Mouse (Mus musculus): ENCODE results near the gene Dbx1. TPM values are rescaled to one million over a fixed set of nuclear protein-coding genes. Genes with fewer than 3 reads are reported as not detected.

Dbx1 gene
- 0.28 and 0.44 TPM in 2 replicates for polyA plus RNA-seq (2015; fragmentation: Nextera tagmentation; extraction: Ambion mirVana)

- H3K4me2 ChIP-seq, result no peak within 1 kb of the TSS
- H3K9ac ChIP-seq, result no peak within 1 kb of the TSS
- H3K4me3 ChIP-seq, result 0 out of 2 replicates have a peak within 1 kb of the TSS, but pooled peaks have one; percentile 3
- WGBS, result under 1% methylated on average over 33 of the region's 33 CpGs
- H3K4me1 ChIP-seq, result peaks cover 31% of the 10 kb centered on the region
- H3K27ac ChIP-seq, result no peak within 1 kb of the TSS
- no peaks in the 10 kb centered on the region for H3K9me3 ChIP-seq
- peaks cover 100% of the 10 kb centered on the region for H3K27me3 ChIP-seq
- ATAC-seq (ENCODE audit: insufficient number of reproducible peaks, insufficient read depth, low FRiP score, low TSS enrichment, low read depth), result no peak
- no peaks in the 10 kb centered on the region for H3K36me3 ChIP-seq
Measured at GRCm38 (mm10) chr7:49636491-49637115, at the start of gene Dbx1. Gene Dbx1, minus strand, starts transcription at chr7:49636849.

DNA sequence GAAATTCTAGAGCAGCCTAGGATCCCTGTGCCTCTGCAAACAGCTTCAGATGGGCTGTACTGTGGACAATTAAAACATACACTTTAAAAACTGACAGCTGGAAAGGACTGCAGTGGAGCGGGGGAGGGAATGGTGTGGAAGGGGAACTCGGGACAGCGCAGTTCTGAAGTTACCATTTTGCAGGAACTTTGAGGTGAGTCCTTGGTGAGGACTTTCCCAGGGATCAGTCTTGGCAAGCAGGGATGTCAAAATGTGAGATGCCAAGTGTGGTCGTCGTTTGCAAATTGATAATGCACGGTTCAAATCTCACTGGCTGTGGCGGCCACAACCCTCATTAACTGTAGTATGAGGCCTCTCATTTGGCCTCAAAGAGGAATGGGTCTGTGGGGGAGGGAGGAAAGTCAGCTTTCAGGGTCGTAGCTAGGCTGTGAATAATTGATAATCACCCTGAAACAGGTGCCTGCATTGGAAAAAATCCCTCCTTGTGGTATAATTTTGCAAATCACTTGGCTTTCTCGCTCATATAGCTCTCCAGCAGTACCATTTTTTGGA lies 42.3 kb upstream of the Dbx1 start:
- WGBS, result 5% methylated on average over 9 of the region's 9 CpGs
- Histone ChIP-seq H3K4me1 (peaks cover 9% of the 10 kb centered on the region; the same call in 1 of the 2 replicates), H3K9me3 (no peaks in the 10 kb centered on the region), H3K36me3 (no peaks in the 10 kb centered on the region), H3K27ac (no peak overlapping the region), H3K4me2 (no peak overlapping the region), H3K27me3 (peaks cover 82% of the 10 kb centered on the region), H3K9ac (no peak overlapping the region), H3K4me3 (no peak overlapping the region)
- ATAC-seq (ENCODE audit: insufficient number of reproducible peaks, insufficient read depth, low FRiP score, low TSS enrichment, low read depth), result no peak

GRCm38 (mm10) chr7:49678100-49678825 lies 41.6 kb upstream of the Dbx1 start:
- H3K36me3 ChIP-seq, result no peaks in the 10 kb centered on the region
- WGBS, result 1% methylated on average over 22 of the region's 22 CpGs
- peaks cover 78% of the 10 kb centered on the region for H3K27me3 ChIP-seq

DNA sequence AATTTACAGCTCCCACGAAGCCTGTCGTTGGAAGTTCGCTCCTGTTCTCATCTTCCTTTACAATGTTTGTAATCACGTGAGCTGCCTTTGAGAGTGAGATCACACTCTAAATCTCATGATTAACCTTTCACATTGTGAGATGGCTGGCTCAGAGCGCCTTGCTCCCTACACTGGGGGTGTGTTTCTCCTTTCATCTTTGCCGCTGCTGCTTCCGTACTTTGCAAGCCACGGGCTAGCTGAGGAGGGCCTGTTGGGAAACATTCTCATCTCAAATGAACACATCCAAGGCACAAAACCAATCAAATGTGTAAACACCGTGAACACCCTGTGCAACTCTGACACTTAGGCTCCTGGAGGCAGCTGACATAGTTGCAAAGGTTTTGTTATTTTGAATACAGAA lies 40.5 kb upstream of the Dbx1 start:
- no peaks in the 10 kb centered on the region for H3K36me3 ChIP-seq
- no peak overlapping the region; the same call in 1 of the 2 replicates for H3K4me2 ChIP-seq
- H3K4me1 ChIP-seq, result peaks cover 9% of the 10 kb centered on the region; the same call in 1 of the 2 replicates
- no peaks in the 10 kb centered on the region for H3K9me3 ChIP-seq
- no peak overlapping the region for H3K4me3 ChIP-seq
- 1% methylated on average over 9 of the region's 9 CpGs for WGBS
- H3K27ac ChIP-seq, result no peak overlapping the region
- H3K27me3 ChIP-seq, result peaks cover 67% of the 10 kb centered on the region
- no peak for ATAC-seq (ENCODE audit: insufficient number of reproducible peaks, insufficient read depth, low FRiP score, low TSS enrichment, low read depth)
- H3K9ac ChIP-seq, result no peak overlapping the region

More at GRCm38 (mm10) chr7:49678100-49678825, 41.6 kb upstream of the Dbx1 start:
- no peak overlapping the region for H3K4me2 ChIP-seq
- no peak for ATAC-seq (ENCODE audit: insufficient number of reproducible peaks, insufficient read depth, low FRiP score, low TSS enrichment, low read depth)
- H3K9ac ChIP-seq, result no peak overlapping the region
- H3K4me1 ChIP-seq, result peaks cover 9% of the 10 kb centered on the region; the same call in 1 of the 2 replicates
- no peak overlapping the region for H3K27ac ChIP-seq
- no peaks in the 10 kb centered on the region for H3K9me3 ChIP-seq
- no peak overlapping the region for H3K4me3 ChIP-seq

- Histone ChIP-seq H3K9me3 (no peaks in the 10 kb centered on the region), H3K36me3 (no peaks in the 10 kb centered on the region), H3K9ac (no peak overlapping the region), H3K27ac (no peak overlapping the region), H3K4me1 (peaks cover 9% of the 10 kb centered on the region; the same call in 1 of the 2 replicates), H3K4me3 (no peak overlapping the region), H3K4me2 (no peak overlapping the region), H3K27me3 (peaks cover 62% of the 10 kb centered on the region)
- no peak for ATAC-seq (ENCODE audit: insufficient number of reproducible peaks, insufficient read depth, low FRiP score, low TSS enrichment, low read depth)
- WGBS, result 5% methylated on average over 5 of the region's 5 CpGs
Measured at GRCm38 (mm10) chr7:49676627-49677026, 40.0 kb upstream of the Dbx1 start.

DNA sequence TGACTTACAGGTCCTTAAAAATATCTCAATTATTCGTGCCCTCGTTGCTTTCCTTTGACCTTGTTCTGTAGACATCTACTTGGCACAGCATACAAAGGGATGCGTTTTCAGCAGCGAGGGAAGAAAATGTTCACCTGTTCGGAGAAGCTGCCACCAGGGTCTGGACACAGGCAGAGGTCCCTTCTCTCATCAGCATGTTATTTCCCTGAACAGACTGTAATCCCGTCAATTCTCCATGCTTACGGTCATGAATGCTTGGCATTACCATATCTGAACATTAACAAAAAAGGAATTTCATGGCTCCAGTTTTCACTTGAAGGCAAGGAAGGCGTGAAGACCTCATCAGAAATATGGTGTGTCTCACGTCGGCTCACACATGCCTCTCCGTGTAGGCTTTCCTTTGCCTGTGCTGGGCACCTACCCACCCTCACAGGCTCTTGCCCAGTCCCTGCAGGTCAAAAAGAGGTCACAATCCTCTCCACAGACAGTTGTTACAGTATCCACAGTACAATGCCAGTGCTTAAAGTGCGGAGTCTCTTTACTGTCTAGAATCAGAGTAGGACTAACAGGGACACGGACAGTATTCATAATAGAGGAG lies 31.7 kb upstream of the Dbx1 start:
- WGBS, result 78% methylated on average over 13 of the region's 13 CpGs
- ATAC-seq (ENCODE audit: insufficient number of reproducible peaks, insufficient read depth, low FRiP score, low TSS enrichment, low read depth), result no peak
- Histone ChIP-seq H3K36me3 (no peaks in the 10 kb centered on the region), H3K9ac (no peak overlapping the region), H3K27me3 (peaks cover 16% of the 10 kb centered on the region), H3K9me3 (no peaks in the 10 kb centered on the region), H3K4me3 (no peak overlapping the region), H3K4me2 (no peak overlapping the region), H3K27ac (no peak overlapping the region), H3K4me1 (no peaks in the 10 kb centered on the region)

DNA sequence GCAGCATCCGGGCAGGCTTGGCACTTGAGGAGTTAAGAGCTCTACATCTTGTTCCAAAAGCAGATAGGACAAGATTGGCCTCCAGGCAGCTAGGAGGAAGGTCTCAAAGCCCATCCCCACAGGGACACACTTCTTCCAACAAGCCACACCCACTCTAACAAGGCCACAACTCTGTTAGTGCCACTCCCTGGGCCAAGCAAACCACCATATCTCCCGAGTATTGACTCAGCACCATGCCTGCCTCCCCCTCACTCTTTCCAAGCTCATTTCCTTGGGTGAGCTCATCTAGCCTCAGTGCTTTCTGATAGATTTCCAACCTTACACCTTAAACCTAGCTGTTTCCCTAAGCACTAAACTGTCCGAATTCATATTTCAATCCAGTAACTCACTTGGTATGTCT lies 26.9 kb upstream of the Dbx1 start:
- no peak for ATAC-seq (ENCODE audit: insufficient number of reproducible peaks, insufficient read depth, low FRiP score, low TSS enrichment, low read depth)
- 81% methylated on average over 3 of the region's 3 CpGs for WGBS
- no peaks in the 10 kb centered on the region for H3K36me3 ChIP-seq
- H3K4me2 ChIP-seq, result no peak overlapping the region
- H3K27me3 ChIP-seq, result peaks cover 37% of the 10 kb centered on the region
- no peak overlapping the region for H3K4me3 ChIP-seq
- H3K27ac ChIP-seq, result no peak overlapping the region
- no peaks in the 10 kb centered on the region for H3K9me3 ChIP-seq
- no peak overlapping the region for H3K9ac ChIP-seq
- H3K4me1 ChIP-seq, result peaks cover 12% of the 10 kb centered on the region

DNA sequence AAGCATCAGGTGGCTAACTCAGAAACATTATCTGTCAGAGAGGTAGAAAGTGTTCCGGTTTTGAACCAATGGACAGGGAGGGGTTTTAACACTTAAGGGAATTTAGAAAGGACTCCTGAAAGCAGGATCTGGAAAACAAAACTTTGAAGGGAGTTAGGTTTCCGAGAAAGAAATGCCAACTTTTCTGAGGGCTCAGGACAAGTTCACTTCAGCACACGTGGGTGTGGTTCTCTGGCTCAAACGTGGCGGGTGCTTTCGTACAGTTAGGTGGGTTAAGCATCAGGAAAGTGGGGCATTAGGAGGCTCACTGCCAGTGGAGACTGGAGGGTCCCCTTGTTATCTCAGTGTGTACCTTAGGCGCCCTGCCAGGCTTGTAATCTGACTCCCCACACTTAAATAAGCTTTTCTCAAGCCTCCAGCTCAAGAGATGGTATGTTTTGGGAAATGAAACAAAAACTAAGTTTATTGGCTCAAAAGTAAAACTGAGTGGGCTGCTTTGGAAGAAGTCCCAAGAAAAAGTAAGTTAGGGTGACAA lies 25.9 kb upstream of the Dbx1 start:
- H3K36me3 ChIP-seq, result no peaks in the 10 kb centered on the region
- peaks cover 12% of the 10 kb centered on the region for H3K4me1 ChIP-seq
- no peak overlapping the region for H3K27ac ChIP-seq
- H3K4me3 ChIP-seq, result no peak overlapping the region
- 11% methylated on average over 7 of the region's 7 CpGs for WGBS
- H3K9me3 ChIP-seq, result no peaks in the 10 kb centered on the region
- H3K4me2 ChIP-seq, result peak overlapping the region; percentile 40
- H3K9ac ChIP-seq, result no peak overlapping the region
- H3K27me3 ChIP-seq, result peaks cover 40% of the 10 kb centered on the region
- no peak for ATAC-seq (ENCODE audit: insufficient number of reproducible peaks, insufficient read depth, low FRiP score, low TSS enrichment, low read depth)

- Histone ChIP-seq H3K27me3 (peaks cover 42% of the 10 kb centered on the region), H3K9ac (no peak overlapping the region), H3K36me3 (no peaks in the 10 kb centered on the region), H3K9me3 (no peaks in the 10 kb centered on the region), H3K4me2 (peak overlapping the region; percentile 40), H3K27ac (no peak overlapping the region), H3K4me3 (no peak overlapping the region; the same call in 1 of the 2 replicates), H3K4me1 (peaks cover 12% of the 10 kb centered on the region)
- WGBS, result 4% methylated on average over 24 of the region's 24 CpGs
- no peak for ATAC-seq (ENCODE audit: insufficient number of reproducible peaks, insufficient read depth, low FRiP score, low TSS enrichment, low read depth)
Measured at GRCm38 (mm10) chr7:49661811-49662491, 25.3 kb upstream of the Dbx1 start.

GRCm38 (mm10) chr7:49640709-49641305 lies 4.2 kb upstream of the Dbx1 start:
- ATAC-seq (ENCODE audit: insufficient number of reproducible peaks, insufficient read depth, low FRiP score, low TSS enrichment, low read depth), result no peak
- H3K27me3 ChIP-seq, result peaks cover 87% of the 10 kb centered on the region
- 25% methylated on average over 3 of the region's 3 CpGs for WGBS

More at GRCm38 (mm10) chr7:49640709-49641305, 4.2 kb upstream of the Dbx1 start:
- H3K4me1 ChIP-seq, result peaks cover 14% of the 10 kb centered on the region; the same call in 1 of the 2 replicates
- H3K4me2 ChIP-seq, result no peak overlapping the region
- no peak overlapping the region for H3K4me3 ChIP-seq
- H3K27ac ChIP-seq, result no peak overlapping the region
- H3K9ac ChIP-seq, result no peak overlapping the region
- H3K9me3 ChIP-seq, result no peaks in the 10 kb centered on the region
- H3K36me3 ChIP-seq, result no peaks in the 10 kb centered on the region

Measured in embryonic facial prominence, embryonic 13.5 days (tissue).